Mouse (Mus musculus): ENCODE measurements at regions not wholly inside any gene's neighbourhood (a gene's known extent, or its start where the extent isn't known, plus 50 kb on each side); places are given as distances from the start of the nearest gene placed in this dataset.

- Histone ChIP-seq H3K4me3 (ENCODE audit: insufficient read depth, low read length) (no peak overlapping the region), H3K27ac (ENCODE audit: insufficient read depth, low read length) (no peak overlapping the region), H3K4me1 (ENCODE audit: control insufficient read depth, insufficient read depth, low read length) (no peaks in the 10 kb centered on the region)
- no peak for TF ChIP-seq CTCF (IDR thresholded peaks at IDR 0.05; ENCODE audit: extremely low read depth, insufficient read depth, low read length)
- no peak for TF ChIP-seq POLR2A (IDR thresholded peaks at IDR 0.05; ENCODE audit: extremely low read depth, insufficient read depth, low read length)
These were observed 151.8 kb upstream of the Tbx3 start for GRCm38 (mm10) chr5:119518506-119519252.

DNA sequence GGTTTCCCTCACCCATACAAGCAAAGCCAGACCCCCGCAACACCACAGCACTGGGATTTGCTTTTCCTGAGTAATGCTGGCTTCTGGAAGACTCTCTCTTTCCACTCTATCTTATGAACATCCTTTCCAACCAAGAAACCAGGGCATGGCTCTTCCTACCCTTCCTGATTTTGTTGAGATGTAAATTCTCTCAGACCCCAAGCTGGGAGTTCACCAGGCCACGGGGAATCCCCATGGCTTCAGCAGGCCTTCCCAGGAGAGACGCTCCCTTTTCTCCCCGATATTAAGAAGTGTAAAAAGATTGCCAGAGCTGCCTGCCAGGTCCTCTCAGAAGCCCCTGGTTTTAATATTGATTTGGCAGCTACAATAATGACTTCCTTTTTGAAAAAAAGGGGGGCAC lies 146.3 kb upstream of the Tbx3 start:
- TF ChIP-seq CTCF (IDR thresholded peaks at IDR 0.05; ENCODE audit: extremely low read depth, insufficient read depth, low read length): no peak
- TF ChIP-seq POLR2A (IDR thresholded peaks at IDR 0.05; ENCODE audit: extremely low read depth, insufficient read depth, low read length): no peak
- Histone ChIP-seq H3K4me1 (ENCODE audit: control insufficient read depth, insufficient read depth, low read length) (no peaks in the 10 kb centered on the region), H3K27ac (ENCODE audit: insufficient read depth, low read length) (no peak overlapping the region), H3K4me3 (ENCODE audit: insufficient read depth, low read length) (no peak overlapping the region)

- Histone ChIP-seq H3K27ac (ENCODE audit: insufficient read depth, low read length) (no peak overlapping the region), H3K4me1 (ENCODE audit: control insufficient read depth, insufficient read depth, low read length) (no peaks in the 10 kb centered on the region), H3K4me3 (ENCODE audit: insufficient read depth, low read length) (no peak overlapping the region)
- TF ChIP-seq POLR2A (IDR thresholded peaks at IDR 0.05; ENCODE audit: extremely low read depth, insufficient read depth, low read length) (no peak), CTCF (IDR thresholded peaks at IDR 0.05; ENCODE audit: extremely low read depth, insufficient read depth, low read length) (no peak)
These were observed 144.5 kb upstream of the Tbx3 start for GRCm38 (mm10) chr5:119525960-119526359.

GRCm38 (mm10) chr5:119530009-119530408 lies 140.5 kb upstream of the Tbx3 start:
- H3K27ac ChIP-seq (ENCODE audit: insufficient read depth, low read length): no peak overlapping the region
- H3K4me1 ChIP-seq (ENCODE audit: control insufficient read depth, insufficient read depth, low read length): no peaks in the 10 kb centered on the region
- no peak overlapping the region for H3K4me3 ChIP-seq (ENCODE audit: insufficient read depth, low read length)
- TF ChIP-seq CTCF (IDR thresholded peaks at IDR 0.05; ENCODE audit: extremely low read depth, insufficient read depth, low read length): no peak
- TF ChIP-seq POLR2A (IDR thresholded peaks at IDR 0.05; ENCODE audit: extremely low read depth, insufficient read depth, low read length): no peak

DNA sequence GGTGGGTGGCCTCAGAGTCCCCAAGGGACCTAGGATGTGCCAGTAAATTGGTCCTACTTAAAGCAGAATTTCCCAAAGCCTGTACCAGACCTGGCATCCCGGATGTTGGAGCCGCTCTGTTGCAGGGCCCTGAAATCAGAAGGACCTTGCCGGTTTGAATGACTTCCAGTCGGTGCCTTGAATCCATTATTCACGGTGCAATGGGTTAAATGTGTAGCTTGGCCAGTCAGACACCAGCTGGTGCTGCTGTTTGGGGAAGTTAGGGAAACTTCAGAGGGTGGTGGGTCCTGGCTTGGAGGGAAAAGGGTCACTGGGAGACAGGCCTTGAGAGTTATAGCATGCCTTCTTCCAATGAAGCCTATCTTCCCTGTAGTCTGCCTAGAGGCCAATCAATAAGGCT lies 135.5 kb upstream of the Tbx3 start:
- Histone ChIP-seq H3K4me3 (ENCODE audit: insufficient read depth, low read length) (no peak overlapping the region), H3K4me1 (ENCODE audit: control insufficient read depth, insufficient read depth, low read length) (no peaks in the 10 kb centered on the region), H3K27ac (ENCODE audit: insufficient read depth, low read length) (no peak overlapping the region)
- TF ChIP-seq POLR2A (IDR thresholded peaks at IDR 0.05; ENCODE audit: extremely low read depth, insufficient read depth, low read length) (no peak), CTCF (IDR thresholded peaks at IDR 0.05; ENCODE audit: extremely low read depth, insufficient read depth, low read length) (no peak)

GRCm38 (mm10) chr5:119542836-119543235 lies 127.6 kb upstream of the Tbx3 start:
- Histone ChIP-seq H3K27ac (ENCODE audit: insufficient read depth, low read length) (no peak overlapping the region), H3K4me3 (ENCODE audit: insufficient read depth, low read length) (no peak overlapping the region), H3K4me1 (ENCODE audit: control insufficient read depth, insufficient read depth, low read length) (no peaks in the 10 kb centered on the region)
- no peak for TF ChIP-seq POLR2A (IDR thresholded peaks at IDR 0.05; ENCODE audit: extremely low read depth, insufficient read depth, low read length)
- TF ChIP-seq CTCF (IDR thresholded peaks at IDR 0.05; ENCODE audit: extremely low read depth, insufficient read depth, low read length): no peak

DNA sequence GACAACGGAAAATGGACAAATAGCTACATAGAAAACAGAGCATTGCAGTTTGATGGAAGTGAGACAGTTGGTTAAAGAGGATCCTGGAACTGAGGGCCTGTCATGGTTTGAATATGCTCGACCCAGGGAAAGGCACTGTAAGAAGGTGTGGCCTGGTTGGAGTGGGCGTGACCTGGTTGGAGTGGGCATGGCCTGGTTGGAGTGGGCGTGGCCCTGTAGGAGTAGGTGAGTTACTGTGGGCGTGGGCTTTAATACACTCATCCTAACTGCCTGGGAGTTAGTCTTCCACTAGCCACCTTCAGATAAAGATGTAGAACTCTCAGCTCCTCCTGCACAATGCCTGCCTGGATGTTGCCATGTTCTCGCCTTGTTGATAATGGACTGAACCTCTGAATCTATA lies 126.8 kb upstream of the Tbx3 start:
- Histone ChIP-seq H3K27ac (ENCODE audit: insufficient read depth, low read length) (no peak overlapping the region), H3K4me1 (ENCODE audit: control insufficient read depth, insufficient read depth, low read length) (no peaks in the 10 kb centered on the region), H3K4me3 (ENCODE audit: insufficient read depth, low read length) (no peak overlapping the region)
- TF ChIP-seq CTCF (IDR thresholded peaks at IDR 0.05; ENCODE audit: extremely low read depth, insufficient read depth, low read length) (no peak), POLR2A (IDR thresholded peaks at IDR 0.05; ENCODE audit: extremely low read depth, insufficient read depth, low read length) (no peak)

- no peak overlapping the region for H3K4me3 ChIP-seq (ENCODE audit: insufficient read depth, low read length)
- no peak overlapping the region for H3K27ac ChIP-seq (ENCODE audit: insufficient read depth, low read length)
- TF ChIP-seq CTCF (IDR thresholded peaks at IDR 0.05; ENCODE audit: extremely low read depth, insufficient read depth, low read length) (no peak), POLR2A (IDR thresholded peaks at IDR 0.05; ENCODE audit: extremely low read depth, insufficient read depth, low read length) (no peak)
- H3K4me1 ChIP-seq (ENCODE audit: control insufficient read depth, insufficient read depth, low read length): no peaks in the 10 kb centered on the region
These were observed 125.8 kb upstream of the Tbx3 start for GRCm38 (mm10) chr5:119544681-119545080.

GRCm38 (mm10) chr5:119547070-119547469 lies 123.4 kb upstream of the Tbx3 start:
- no peaks in the 10 kb centered on the region for H3K4me1 ChIP-seq (ENCODE audit: control insufficient read depth, insufficient read depth, low read length)
- H3K27ac ChIP-seq (ENCODE audit: insufficient read depth, low read length): no peak overlapping the region
- H3K4me3 ChIP-seq (ENCODE audit: insufficient read depth, low read length): no peak overlapping the region
- no peak for TF ChIP-seq POLR2A (IDR thresholded peaks at IDR 0.05; ENCODE audit: extremely low read depth, insufficient read depth, low read length)
- TF ChIP-seq CTCF (IDR thresholded peaks at IDR 0.05; ENCODE audit: extremely low read depth, insufficient read depth, low read length): no peak

DNA sequence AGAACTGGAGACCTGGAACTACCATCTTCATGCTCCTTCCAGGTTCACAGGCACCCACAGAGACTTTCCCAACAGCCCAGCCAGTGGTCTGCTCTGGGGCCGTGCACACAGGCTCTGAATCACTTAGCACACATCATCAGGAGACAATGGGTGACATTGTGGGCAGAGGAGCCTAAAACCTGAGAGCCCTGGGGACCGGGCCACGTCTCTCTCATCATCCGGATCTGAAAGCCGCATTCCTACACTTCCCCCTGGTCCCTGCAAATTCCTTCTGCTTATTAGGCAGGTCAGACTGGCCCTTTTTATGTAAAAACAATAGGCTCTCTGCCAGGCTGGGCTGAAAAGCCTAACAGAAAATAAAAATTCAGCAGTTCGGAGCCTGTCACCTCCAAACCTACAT lies 119.6 kb upstream of the Tbx3 start:
- no peak overlapping the region for H3K27ac ChIP-seq (ENCODE audit: insufficient read depth, low read length)
- H3K4me3 ChIP-seq (ENCODE audit: insufficient read depth, low read length): no peak overlapping the region
- TF ChIP-seq POLR2A (IDR thresholded peaks at IDR 0.05; ENCODE audit: extremely low read depth, insufficient read depth, low read length) (no peak), CTCF (IDR thresholded peaks at IDR 0.05; ENCODE audit: extremely low read depth, insufficient read depth, low read length) (no peak)
- no peaks in the 10 kb centered on the region for H3K4me1 ChIP-seq (ENCODE audit: control insufficient read depth, insufficient read depth, low read length)
